Mouse (Mus musculus) bone marrow, adult 2 months (tissue): ENCODE data around the gene Gaa.

Source experiments
- CTCF ChIP-seq: fragments of 200-500 bp; IDR thresholded peaks from 2 replicates; pipeline ENCODE4 v1.5.1; 2011; ENCODE audit warnings: low read length, control low read depth; ENCODE audit not compliant: control insufficient read depth, insufficient read depth
- POLR2A ChIP-seq: fragments of 200-500 bp; IDR thresholded peaks from 2 replicates; pipeline ENCODE4 v1.6.1; 2011; ENCODE audit warnings: low read depth, mild to moderate bottlenecking, control low read depth, low read length, borderline replicate concordance; ENCODE audit not compliant: control insufficient read depth

GRCm38 (mm10) chr11:119297996-119298395 is 30.3 kb downstream of the Gaa start:
- TF ChIP-seq CTCF, result no peak
- no peak for TF ChIP-seq POLR2A
